Mouse (Mus musculus): ENCODE measurements around the gene Metap1d.

The Metap1d gene

DNA sequence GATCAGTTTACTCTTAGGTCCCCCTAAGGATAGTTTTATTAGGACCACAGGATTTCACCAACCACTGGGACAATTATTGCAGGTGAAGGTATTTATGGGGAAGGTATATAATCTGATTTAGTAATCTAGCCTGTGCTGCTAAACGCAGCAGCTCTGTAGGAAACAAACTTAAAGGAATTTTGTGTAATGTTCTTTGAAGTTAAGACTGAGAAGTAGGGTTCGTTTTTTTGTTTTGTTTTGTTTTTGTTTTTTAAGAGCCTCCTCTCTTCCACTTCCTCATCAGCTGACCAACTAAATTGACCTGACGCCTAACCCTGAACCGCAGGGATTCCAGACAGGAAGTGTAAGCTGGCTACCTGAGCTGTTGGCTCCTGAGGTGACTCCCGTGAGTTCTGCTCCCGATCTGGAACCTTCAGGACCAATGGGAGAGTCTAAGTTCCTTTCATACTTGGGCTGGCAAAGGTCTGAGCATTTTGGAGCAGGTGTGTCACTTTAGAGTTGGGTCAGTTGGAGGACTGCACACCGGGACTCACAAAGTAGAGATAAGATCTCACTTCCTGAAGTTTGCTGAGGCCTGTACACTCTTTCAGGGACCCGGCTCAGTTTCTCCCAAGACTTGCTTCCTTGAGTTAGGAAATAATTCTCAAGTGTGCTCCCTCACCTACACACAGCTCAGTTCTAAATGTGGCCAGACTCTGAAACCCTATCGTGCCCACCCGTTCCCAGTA is 73.7 kb downstream of the Metap1d start:
- no peak for DNase-seq (ENCODE audit: low spot score in 2 of 2)

DNA sequence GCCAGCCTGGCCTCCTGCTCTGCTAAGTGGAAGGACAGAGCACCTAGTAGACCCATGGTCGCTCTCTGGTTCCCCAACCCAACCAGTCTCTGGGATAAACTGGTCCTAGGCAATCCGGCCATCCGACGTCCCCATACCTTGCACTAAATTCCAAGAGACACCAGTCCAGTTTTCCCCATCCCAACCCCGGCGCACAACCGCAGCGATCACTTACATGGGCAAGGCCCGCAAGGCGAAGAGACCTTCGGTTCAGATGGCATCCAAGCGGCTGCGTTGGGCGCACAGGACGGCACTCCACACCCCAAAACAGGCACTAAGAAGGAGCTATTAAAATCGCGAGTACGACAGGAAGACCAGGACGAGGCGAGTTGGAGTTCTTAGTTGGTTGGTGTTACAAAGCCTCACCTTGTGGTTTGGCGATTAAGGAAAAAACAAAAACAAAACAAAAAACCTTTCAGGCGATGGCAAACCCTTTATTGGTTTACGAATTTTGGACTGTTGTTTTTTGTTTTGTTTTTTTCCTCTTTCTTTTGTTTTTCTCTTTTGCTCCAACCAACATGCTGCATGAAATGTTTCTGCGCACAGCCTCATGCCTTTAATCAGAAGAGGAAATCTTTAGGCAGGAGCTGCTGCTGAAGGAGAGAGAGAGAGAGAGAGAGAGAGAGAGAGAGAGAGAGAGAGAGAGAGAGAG is 74.4 kb downstream of the Metap1d start:
- no peak for DNase-seq (ENCODE audit: low spot score in 2 of 2)

DNA sequence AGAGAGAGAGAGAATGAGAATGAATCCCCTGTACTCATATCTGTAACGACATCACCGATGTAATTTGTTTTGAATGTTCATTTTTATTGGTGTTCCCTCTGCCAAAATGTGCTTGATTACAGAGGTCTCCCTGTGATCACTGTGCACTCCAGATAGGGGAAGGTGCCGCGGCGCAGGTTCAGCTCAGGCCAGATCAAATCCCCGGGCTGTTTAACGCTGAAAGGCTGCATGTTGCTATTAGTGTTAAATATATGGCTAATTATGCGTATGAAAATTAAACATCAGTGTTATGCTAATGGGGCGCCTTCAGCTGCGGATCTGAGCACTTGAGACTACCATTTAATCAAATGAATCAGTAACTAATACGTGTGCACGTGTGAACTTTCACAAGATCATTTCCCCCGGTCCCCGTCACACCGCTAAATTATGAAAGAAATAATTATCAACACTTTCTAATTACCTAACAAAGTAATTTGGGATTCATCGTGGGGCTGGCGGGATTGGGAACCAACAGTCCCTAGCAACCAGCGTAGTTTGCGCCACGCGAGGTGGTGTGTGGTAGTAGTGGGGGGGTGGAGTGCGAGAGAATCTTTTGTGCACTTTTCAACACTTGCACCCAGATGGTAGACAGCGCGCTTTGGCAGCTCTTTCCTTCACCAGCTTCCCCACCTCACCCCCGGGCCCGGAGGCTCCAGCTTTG is 75.1 kb downstream of the Metap1d start, which contains the start of gene Dlx1:
Gene Dlx1, plus strand, starts transcription at position 100 of the 700 bp plus-strand sequence.
- DNase-seq (ENCODE audit: low spot score in 2 of 2), result no peak

DNA sequence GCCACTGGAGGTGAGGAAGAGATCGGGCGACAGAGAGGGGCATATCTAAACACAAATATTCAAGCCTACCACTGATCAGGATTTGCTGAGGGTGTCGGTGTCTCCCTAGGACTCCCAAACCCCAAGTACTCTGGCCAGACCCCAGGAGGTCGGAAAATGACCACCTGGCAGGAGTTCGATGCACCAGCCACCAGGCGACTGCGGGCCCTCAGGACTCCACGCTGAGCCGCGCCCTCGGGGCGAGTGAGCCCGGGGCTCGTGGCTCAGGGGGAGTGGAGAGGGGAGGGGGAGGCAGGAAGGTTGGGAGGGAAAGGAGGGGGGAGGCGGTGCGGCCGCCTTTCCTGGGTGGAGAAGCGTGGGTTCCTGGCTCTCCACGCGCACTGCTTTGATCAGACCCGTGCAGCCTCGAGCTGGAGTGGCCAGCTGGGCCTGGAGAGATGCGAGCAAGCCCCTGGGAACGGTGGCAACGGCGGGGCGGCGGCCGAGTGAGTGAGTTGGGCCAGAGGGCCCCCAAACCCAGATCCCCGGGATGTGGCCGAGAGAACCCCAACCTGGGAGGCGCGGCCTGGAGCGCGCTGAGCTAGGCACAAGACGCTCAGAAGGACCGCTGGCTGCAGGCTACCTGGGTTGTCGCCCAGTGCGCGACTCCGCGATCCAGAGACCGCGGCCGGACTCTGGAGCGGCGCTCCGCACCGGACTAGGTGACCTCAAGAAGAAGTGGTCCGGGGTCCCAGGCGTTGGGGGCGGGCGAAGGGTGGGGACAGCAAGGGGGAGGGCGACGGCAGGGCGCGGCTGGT is 75.8 kb downstream of the Metap1d start:
- no peak for DNase-seq (ENCODE audit: low spot score in 2 of 2)

DNA sequence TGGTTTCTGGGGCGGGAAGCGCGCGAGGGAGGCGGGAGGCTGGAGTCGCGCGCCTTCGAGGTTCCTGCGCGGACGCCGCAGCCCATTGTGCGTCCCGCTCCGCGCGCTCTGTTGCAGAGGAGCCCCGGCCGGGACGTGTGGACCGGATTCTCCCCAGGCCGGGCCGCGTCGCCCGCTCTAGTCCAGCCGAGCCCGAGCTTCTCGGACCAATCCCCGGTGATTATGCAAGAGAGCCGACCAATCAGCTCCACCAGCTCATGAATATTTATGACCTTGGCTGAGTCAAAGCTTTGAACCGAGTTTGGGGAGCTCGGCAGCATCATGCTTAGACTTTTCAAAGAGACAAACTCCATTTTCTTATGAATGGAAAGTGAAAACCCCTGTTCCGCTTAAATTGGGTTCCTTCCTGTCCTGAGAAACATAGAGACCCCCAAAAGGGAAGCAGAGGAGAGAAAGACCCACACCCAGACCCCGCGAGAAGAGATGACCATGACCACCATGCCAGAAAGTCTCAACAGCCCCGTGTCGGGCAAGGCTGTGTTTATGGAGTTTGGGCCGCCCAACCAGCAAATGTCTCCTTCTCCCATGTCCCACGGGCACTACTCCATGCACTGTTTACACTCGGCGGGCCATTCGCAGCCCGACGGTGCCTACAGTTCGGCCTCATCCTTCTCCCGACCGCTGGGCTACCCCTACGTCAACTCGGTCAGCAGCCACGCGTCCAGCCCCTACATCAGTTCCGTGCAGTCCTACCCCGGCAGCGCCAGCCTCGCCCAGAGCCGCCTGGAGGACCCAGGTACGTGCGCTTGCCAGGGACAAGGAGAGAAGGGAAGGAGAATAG is 76.7 kb downstream of the Metap1d start:
- no peak for DNase-seq (ENCODE audit: low spot score in 2 of 2)

DNA sequence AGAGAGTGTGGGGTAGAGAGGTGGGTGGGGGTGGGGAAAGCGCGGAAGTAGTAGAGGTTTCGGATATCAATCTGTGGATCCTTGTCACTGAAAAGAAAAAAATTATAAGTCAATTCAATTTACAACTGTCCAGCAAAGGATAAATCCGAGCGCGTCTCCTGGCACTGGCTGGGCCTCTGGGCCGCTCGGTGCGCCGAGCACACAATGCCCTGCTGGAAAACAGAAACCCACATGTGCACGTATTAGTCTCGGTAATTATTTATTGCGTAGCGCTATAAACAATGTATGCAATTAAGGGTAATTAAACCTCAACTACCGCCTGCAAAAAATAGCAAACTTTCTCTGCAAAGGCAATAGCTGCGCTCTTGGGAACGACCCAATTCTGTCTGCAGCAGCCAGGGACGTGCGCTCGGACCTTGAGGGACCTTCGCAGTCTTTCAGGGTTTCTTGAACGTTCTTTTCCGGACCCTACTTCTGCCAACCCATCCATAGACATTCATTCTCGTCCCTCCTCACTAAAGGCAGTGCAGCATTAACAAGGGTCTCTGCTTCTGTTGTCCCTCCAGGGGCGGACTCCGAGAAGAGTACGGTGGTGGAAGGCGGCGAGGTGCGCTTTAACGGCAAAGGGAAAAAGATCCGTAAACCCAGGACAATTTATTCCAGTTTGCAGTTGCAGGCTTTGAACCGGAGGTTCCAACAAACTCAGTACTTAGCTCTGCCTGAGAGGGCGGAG is 77.5 kb downstream of the Metap1d start:
- DNase-seq (ENCODE audit: low spot score in 2 of 2), result no peak

GRCm38 (mm10) chr2:71531124-71531590 is 78.1 kb downstream of the Metap1d start:
- no peak for DNase-seq (ENCODE audit: low spot score in 2 of 2)

DNA sequence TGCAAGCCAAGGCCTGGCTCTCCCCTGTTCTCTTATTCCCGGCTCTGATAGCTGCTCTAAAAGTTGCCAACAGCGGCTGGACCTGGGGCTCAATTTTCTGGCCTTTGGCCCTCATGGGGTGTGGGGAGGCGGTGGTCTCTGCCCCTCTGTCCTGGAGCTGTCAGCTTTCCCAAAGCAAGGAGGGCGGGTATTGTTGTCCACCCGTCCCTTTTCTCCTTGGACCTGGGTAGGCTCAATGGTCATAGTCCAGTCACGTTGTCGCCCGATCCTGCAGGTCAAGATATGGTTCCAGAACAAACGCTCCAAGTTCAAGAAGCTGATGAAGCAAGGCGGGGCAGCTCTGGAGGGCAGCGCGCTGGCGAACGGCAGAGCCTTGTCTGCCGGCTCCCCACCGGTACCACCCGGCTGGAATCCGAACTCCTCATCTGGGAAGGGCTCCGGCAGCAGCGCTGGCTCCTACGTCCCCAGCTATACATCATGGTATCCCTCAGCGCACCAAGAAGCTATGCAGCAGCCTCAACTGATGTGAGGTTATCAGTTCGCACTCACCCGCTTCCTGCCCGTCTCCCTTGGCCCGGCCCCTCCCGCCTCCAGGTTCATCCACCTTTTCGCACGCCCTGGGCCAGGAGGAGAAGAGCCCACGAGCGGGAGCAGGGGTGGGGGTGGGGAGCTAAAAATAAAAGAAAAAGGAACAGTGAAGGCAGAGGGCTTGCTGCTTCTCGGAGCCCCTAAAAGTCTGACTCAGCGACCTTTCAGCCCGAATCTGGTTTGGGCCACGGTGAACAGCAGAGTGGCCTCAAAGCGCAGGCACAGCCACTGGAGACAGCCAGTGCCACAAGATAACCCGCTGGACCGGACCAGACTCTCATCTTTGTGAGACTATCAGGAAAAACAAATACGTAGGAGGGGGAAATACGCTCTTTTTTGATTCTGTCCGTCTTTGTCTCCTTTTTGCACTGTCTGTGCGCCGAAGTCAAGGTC is 79.2 kb downstream of the Metap1d start:
- DNase-seq (ENCODE audit: low spot score in 2 of 2), result no peak

GRCm38 (mm10) chr2:71533094-71533493 is 80.0 kb downstream of the Metap1d start:
- no peak for DNase-seq (ENCODE audit: low spot score in 2 of 2)

DNA sequence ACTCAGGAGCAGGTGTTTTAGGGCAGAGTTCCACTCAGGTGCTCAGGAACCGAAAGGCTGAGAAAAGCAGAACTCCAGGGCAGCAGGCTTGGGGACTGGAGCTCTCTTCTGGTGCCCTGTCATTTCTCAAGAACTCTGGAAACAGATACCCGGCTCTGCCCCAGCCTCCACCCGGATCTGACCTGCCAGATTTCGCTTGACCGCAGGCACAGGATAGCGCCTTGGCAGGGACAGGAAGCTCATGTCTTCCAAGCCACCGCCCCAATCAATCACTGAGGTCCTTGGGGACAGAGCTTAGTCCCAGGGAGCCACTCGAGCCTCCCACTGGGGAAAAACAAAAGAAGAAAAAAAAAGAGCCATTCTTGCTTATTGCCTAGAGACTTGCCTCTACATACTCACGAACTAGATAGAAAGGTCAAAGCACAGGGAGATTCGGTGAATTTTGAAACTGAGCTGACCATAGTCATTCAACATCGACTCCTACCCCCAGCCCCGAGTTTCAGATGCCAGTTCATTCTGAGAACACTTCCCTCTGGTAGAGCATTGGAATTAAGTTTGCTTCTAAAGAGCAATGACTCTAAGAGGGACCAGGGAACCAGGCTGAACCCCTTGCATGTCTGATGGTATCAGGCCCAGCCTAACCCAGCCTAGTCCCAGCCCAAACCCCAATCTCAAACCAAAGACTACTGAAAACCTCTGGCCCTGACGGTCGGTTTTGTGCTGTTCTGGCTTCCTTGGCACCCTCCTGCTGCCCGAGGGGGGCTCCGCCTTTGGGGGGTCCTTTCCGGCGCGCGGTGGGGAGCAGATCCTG is 81.4 kb downstream of the Metap1d start:
- DNase-seq (ENCODE audit: low spot score in 2 of 2), result no peak

- DNase-seq (ENCODE audit: low spot score in 2 of 2), result no peak
Observed at GRCm38 (mm10) chr2:71540611-71541417, 87.7 kb downstream of the Metap1d start.

- no peak for DNase-seq (ENCODE audit: low spot score in 2 of 2)
Observed at GRCm38 (mm10) chr2:71541418-71542226, 88.5 kb downstream of the Metap1d start.

GRCm38 (mm10) chr2:71542227-71542815 is 89.2 kb downstream of the Metap1d start:
- DNase-seq (ENCODE audit: low spot score in 2 of 2), result no peak

- DNase-seq (ENCODE audit: low spot score in 2 of 2), result no peak
Observed at GRCm38 (mm10) chr2:71542816-71543301, 89.8 kb downstream of the Metap1d start.

DNA sequence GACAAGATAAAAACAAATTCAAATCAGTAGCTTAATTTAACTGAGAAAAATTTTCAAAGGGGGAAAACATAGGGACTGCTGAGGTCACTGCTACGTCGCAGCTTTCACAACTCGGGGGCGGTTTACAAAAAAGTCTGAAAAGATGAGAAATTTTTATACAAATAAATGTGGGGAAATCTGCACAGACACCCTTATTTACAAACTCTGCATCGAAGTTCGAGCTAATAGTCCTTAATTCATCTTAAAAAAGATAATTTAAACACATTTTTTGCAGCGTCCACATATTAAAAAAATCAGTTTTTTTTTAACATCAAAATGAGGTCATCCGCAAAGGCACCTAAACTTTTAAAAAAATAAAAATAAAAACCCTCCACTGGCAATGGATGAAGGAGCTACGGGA is 90.5 kb downstream of the Metap1d start:
- DNase-seq (ENCODE audit: low spot score in 2 of 2), result no peak

GRCm38 (mm10) chr2:71543948-71544347 is 90.9 kb downstream of the Metap1d start:
- DNase-seq (ENCODE audit: low spot score in 2 of 2), result no peak

Measured in left cerebral cortex, adult 9 months (tissue).